Mouse (Mus musculus) lung, adult 18-20 months (tissue): ENCODE measurements around the gene Lypd5.
"Not testable (repeated sequence)": the region's sequence is repeated elsewhere in the genome, so short reads cannot be mapped to it uniquely, and the experiment has no call there.

Experiments
- DNase-seq, 2 experiments: peaks; one replicate each; pipeline ENCODE4 v3.0.0; 2022; ENCODE audit warnings: mixed read lengths in 2 of 2

Lypd5 gene

GRCm38 (mm10) chr7:24384070-24384469 is 35.1 kb downstream of the Lypd5 start:
- DNase-seq = no peak

- peak; percentile 57 to 58 for DNase-seq
These were observed 35.8 kb downstream of the Lypd5 start for GRCm38 (mm10) chr7:24384827-24385226.

GRCm38 (mm10) chr7:24387059-24387556 is 38.1 kb downstream of the Lypd5 start:
- peak in 1 of 2 experiments; percentile 19 for DNase-seq

GRCm38 (mm10) chr7:24389516-24390187 is 40.7 kb downstream of the Lypd5 start:
- no peak for DNase-seq

GRCm38 (mm10) chr7:24390512-24390911 is 41.5 kb downstream of the Lypd5 start:
- no peak for DNase-seq

- no peak for DNase-seq
These were observed 42.1 kb downstream of the Lypd5 start for GRCm38 (mm10) chr7:24391077-24391476.

GRCm38 (mm10) chr7:24391687-24392086 is 42.7 kb downstream of the Lypd5 start:
- no peak for DNase-seq

GRCm38 (mm10) chr7:24394054-24394453 is 45.1 kb downstream of the Lypd5 start:
- no peak for DNase-seq

- no peak for DNase-seq
These were observed 45.6 kb downstream of the Lypd5 start for GRCm38 (mm10) chr7:24394475-24395161.

GRCm38 (mm10) chr7:24396832-24397231 is 47.8 kb downstream of the Lypd5 start:
- no peak for DNase-seq

GRCm38 (mm10) chr7:24398364-24398913 is 49.4 kb downstream of the Lypd5 start:
- DNase-seq = no peak

GRCm38 (mm10) chr7:24399256-24400081 is 50.5 kb downstream of the Lypd5 start, which contains the start of gene Smg9:
TSS of gene Smg9 (plus strand) at chr7:24399619.
- DNase-seq = peak; percentile 98

GRCm38 (mm10) chr7:24400082-24400452 is 51.1 kb downstream of the Lypd5 start:
- no peak for DNase-seq

GRCm38 (mm10) chr7:24400489-24400888 is 51.5 kb downstream of the Lypd5 start:
- not testable (repeated sequence) for DNase-seq

- DNase-seq = no peak
These were observed 53.9 kb downstream of the Lypd5 start for GRCm38 (mm10) chr7:24402851-24403250.
